Mouse (Mus musculus) olfactory bulb, adult 2 months (tissue): ENCODE data around the gene Zmynd15.

Experiments
- CTCF ChIP-seq: fragments of 200-500 bp; IDR thresholded peaks from 2 replicates; pipeline ENCODE4 v1.5.1; 2012; ENCODE audit warnings: low read depth, mild to moderate bottlenecking, low read length, moderate library complexity; ENCODE audit not compliant: insufficient read depth
- POLR2A ChIP-seq: fragments of 200-500 bp; IDR thresholded peaks from 2 replicates; pipeline ENCODE4 v1.6.1; 2012; ENCODE audit warnings: mild to moderate bottlenecking, low read depth, low read length, moderate library complexity; ENCODE audit not compliant: insufficient read depth

DNA sequence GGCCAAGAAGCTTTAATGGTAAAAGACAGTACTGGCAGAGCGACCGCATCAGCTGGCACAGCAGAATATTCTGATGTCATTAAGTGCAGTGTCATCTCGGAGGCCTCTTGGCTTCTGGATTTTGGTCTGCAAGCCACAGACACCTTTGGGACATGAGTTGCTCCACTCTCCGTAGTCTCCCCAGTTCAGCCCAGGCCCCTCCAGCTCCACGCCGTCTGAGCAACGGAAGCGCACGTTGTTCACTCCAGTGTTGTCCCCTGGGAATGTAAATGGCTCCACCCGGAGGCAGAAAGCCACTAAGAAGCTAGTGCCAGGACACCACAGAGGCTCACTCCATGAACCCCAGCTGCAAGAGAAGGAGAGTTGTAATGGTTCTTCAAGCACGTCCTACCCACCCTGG lies 54.3 kb downstream of the Zmynd15 start:
- TF ChIP-seq POLR2A (no peak), CTCF (no peak)
